In the genomic region with DNA sequence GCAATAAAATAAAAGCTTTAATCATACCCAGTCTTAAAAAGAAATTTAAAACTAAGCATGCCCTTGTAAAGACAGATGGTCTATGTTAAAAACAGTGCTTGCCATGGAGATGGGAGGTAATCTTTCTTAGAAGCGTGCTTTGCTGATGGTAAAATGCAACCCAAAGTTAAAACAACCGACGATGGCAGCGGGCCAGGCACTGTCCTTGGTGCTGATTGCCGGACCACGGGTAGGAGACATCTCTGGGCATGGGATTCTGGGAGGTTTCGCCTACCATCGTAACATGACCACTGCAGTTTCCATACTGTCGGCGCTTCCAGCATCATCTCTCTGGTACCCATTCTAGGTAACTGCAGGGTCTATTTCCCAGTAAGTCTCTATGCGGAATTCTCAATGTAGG, we compare ENCODE assay signal across 17 mouse cellular contexts. TPM values are rescaled to one million over a fixed set of nuclear protein-coding genes. Genes with fewer than 3 reads are reported as not detected.
DNase-seq lines count a peak whose midpoint lies in the region; ATAC-seq and TF ChIP-seq lines count a peak whose summit lies in the region.
"Had no signal": no experiment of that assay in that cellular context is flagged by ENCODE, and none has a peak within 500 bp of the region (broad histone marks: within the 10 kb centered on the region; RNA-seq: fewer than 3 reads in every experiment).

No protein-coding gene starts in this region.

- no peak for TF ChIP-seq CTCF in kidney, postnatal 0 days (IDR thresholded peaks at IDR 0.05; ENCODE audit: low read depth)
- no peak for TF ChIP-seq CTCF in stomach, postnatal 0 days (IDR thresholded peaks at IDR 0.05; ENCODE audit: low read depth)

- no peak overlapping the region for H3K4me2 ChIP-seq in kidney, postnatal 0 days (ENCODE audit: low read length)
- no peak overlapping the region for H3K4me2 ChIP-seq in kidney, embryonic 14.5 days (replicated peaks; ENCODE audit: low read depth, low read length)
- H3K4me2 ChIP-seq in stomach, postnatal 0 days (replicated peaks; ENCODE audit: low read depth): no peak overlapping the region
- H3K4me2 ChIP-seq: embryonic facial prominence, embryonic 13.5 days; forebrain, embryonic 13.5 days; heart, embryonic 13.5 days; hindbrain, embryonic 14.5 days; liver, embryonic 13.5 days had no signal

- no peaks in the 10 kb centered on the region for H3K9me3 ChIP-seq in kidney, postnatal 0 days (replicated peaks; ENCODE audit: low read length)
- H3K9me3 ChIP-seq in kidney, embryonic 14.5 days (ENCODE audit: control insufficient read depth, low read length): no peaks in the 10 kb centered on the region; the same call in 1 of the 2 replicates
- peaks cover 5% of the 10 kb centered on the region for H3K9me3 ChIP-seq in embryonic facial prominence, embryonic 10.5 days
- no peaks in the 10 kb centered on the region for H3K9me3 ChIP-seq in stomach, postnatal 0 days (ENCODE audit: control insufficient read depth, low read length)
- H3K9me3 ChIP-seq: embryonic facial prominence, embryonic 13.5 days; heart, embryonic 13.5 days; liver, embryonic 13.5 days had no signal

- H3K27ac ChIP-seq in kidney, postnatal 0 days: no peak overlapping the region
- H3K27ac ChIP-seq in kidney, embryonic 14.5 days (ENCODE audit: low read depth, low read length): no peak overlapping the region
- no peak overlapping the region for H3K27ac ChIP-seq in embryonic facial prominence, embryonic 10.5 days (replicated peaks)
- no peak overlapping the region for H3K27ac ChIP-seq in stomach, postnatal 0 days (replicated peaks)
- H3K27ac ChIP-seq: embryonic facial prominence, embryonic 13.5 days; forebrain, embryonic 13.5 days; heart, embryonic 13.5 days; hindbrain, embryonic 14.5 days; liver, embryonic 13.5 days had no signal

- H3K4me1 ChIP-seq in kidney, postnatal 0 days (replicated peaks; ENCODE audit: insufficient read depth, low read length): no peaks in the 10 kb centered on the region
- no peaks in the 10 kb centered on the region for H3K4me1 ChIP-seq in kidney, embryonic 14.5 days (ENCODE audit: control insufficient read depth, insufficient read depth, low read length)
- no peaks in the 10 kb centered on the region for H3K4me1 ChIP-seq in embryonic facial prominence, embryonic 10.5 days
- no peaks in the 10 kb centered on the region for H3K4me1 ChIP-seq in stomach, postnatal 0 days (replicated peaks; ENCODE audit: control insufficient read depth, insufficient read depth)
- H3K4me1 ChIP-seq: embryonic facial prominence, embryonic 13.5 days; forebrain, embryonic 13.5 days; heart, embryonic 13.5 days; liver, embryonic 13.5 days had no signal

- 23% methylated on average over 11 of the region's 11 CpGs for WGBS in kidney, postnatal 0 days
- 28% methylated on average over 11 of the region's 11 CpGs for WGBS in kidney, embryonic 14.5 days
- WGBS in embryonic facial prominence, embryonic 10.5 days: 32% methylated on average over 11 of the region's 11 CpGs
- WGBS in stomach, postnatal 0 days: 25% methylated on average over 11 of the region's 11 CpGs

- H3K27me3 ChIP-seq in kidney, postnatal 0 days (ENCODE audit: insufficient read depth, low read length): no peaks in the 10 kb centered on the region
- no peaks in the 10 kb centered on the region for H3K27me3 ChIP-seq in kidney, embryonic 14.5 days (ENCODE audit: control insufficient read depth, insufficient read depth, low read length)
- no peaks in the 10 kb centered on the region for H3K27me3 ChIP-seq in embryonic facial prominence, embryonic 10.5 days (replicated peaks; ENCODE audit: low read depth, poor library complexity, severe bottlenecking)
- H3K27me3 ChIP-seq in stomach, postnatal 0 days (ENCODE audit: control insufficient read depth, insufficient read depth, low read length): no peaks in the 10 kb centered on the region
- H3K27me3 ChIP-seq: embryonic facial prominence, embryonic 13.5 days; forebrain, embryonic 13.5 days had no signal

- H3K9ac ChIP-seq in kidney, postnatal 0 days (ENCODE audit: low read depth, low read length): no peak overlapping the region
- no peak overlapping the region for H3K9ac ChIP-seq in kidney, embryonic 14.5 days (ENCODE audit: low read depth, low read length)
- H3K9ac ChIP-seq in stomach, postnatal 0 days (ENCODE audit: low read length): no peak overlapping the region
- H3K9ac ChIP-seq: embryonic facial prominence, embryonic 13.5 days; forebrain, embryonic 13.5 days; heart, embryonic 13.5 days; hindbrain, embryonic 14.5 days; liver, embryonic 13.5 days had no signal

- peak; percentile 61 for DNase-seq in kidney, postnatal 0 days (ENCODE audit: low spot score)
- DNase-seq in ovary, postnatal 36 days (ENCODE audit: low spot score): peak; percentile 36
- no peak for DNase-seq in ovary, postnatal 10 days (ENCODE audit: low spot score)
- DNase-seq in embryonic facial prominence, embryonic 10.5 days (ENCODE audit: low spot score): peak; percentile 65
- peak; percentile 44 for DNase-seq in stomach, postnatal 0 days (ENCODE audit: low spot score)
- DNase-seq in spleen, postnatal 4 days (ENCODE audit: low spot score in 2 of 2): no peak
- DNase-seq: cerebellum, adult 9-10 months; gastrocnemius, postnatal 14 days; liver, embryonic 13.5 days; retina, postnatal 1 day; thymus, adult 18-20 months had no signal

- ATAC-seq in kidney, postnatal 0 days (replicated peaks; ENCODE audit: low FRiP score, low read depth): no peak
- ATAC-seq in kidney, embryonic 14.5 days (ENCODE audit: low FRiP score, low TSS enrichment): no peak
- ATAC-seq in stomach, postnatal 0 days (ENCODE audit: low FRiP score, low TSS enrichment): no peak
- ATAC-seq: forebrain, embryonic 13.5 days had no signal

- H3K36me3 ChIP-seq in kidney, postnatal 0 days (ENCODE audit: insufficient read depth, low read length): no peaks in the 10 kb centered on the region
- H3K36me3 ChIP-seq in kidney, embryonic 14.5 days (ENCODE audit: control insufficient read depth, insufficient read depth, low read length): no peaks in the 10 kb centered on the region
- H3K36me3 ChIP-seq in embryonic facial prominence, embryonic 10.5 days (replicated peaks): no peaks in the 10 kb centered on the region
- no peaks in the 10 kb centered on the region for H3K36me3 ChIP-seq in stomach, postnatal 0 days (ENCODE audit: control insufficient read depth, insufficient read depth, low read length)
- H3K36me3 ChIP-seq: embryonic facial prominence, embryonic 13.5 days; heart, embryonic 13.5 days; liver, embryonic 13.5 days had no signal

- TF ChIP-seq EP300 in stomach, postnatal 0 days (optimal IDR thresholded peaks at IDR 0.05): no peak

- H3K4me3 ChIP-seq in kidney, postnatal 0 days (replicated peaks; ENCODE audit: low read depth, low read length): no peak overlapping the region
- H3K4me3 ChIP-seq in kidney, embryonic 14.5 days (ENCODE audit: low read length): no peak overlapping the region
- H3K4me3 ChIP-seq in embryonic facial prominence, embryonic 10.5 days: no peak overlapping the region
- no peak overlapping the region for H3K4me3 ChIP-seq in stomach, postnatal 0 days (ENCODE audit: low read depth, low read length)
- H3K4me3 ChIP-seq: embryonic facial prominence, embryonic 13.5 days; forebrain, embryonic 13.5 days; heart, embryonic 13.5 days; liver, embryonic 13.5 days had no signal

RNA-seq across cellular contexts. Expression of gene Muc3, which starts 14.2 kb away (rescaled TPM):
- 0.24 TPM in 2 replicates for polyA plus RNA-seq in kidney, postnatal 0 days (2015; fragmentation: Nextera tagmentation; extraction: Ambion mirVana)
- not detected in 2 replicates for polyA plus RNA-seq in kidney, embryonic 14.5 days (2014; fragmentation: Nextera tagmentation; extraction: Ambion mirVana)
- not detected in 2 replicates for polyA plus RNA-seq in embryonic facial prominence, embryonic 10.5 days (2016; fragmentation: Nextera tagmentation; extraction: Ambion mirVana)
- 0.68 and 0.75 TPM in 2 replicates for polyA plus RNA-seq in stomach, postnatal 0 days (2015; fragmentation: Nextera tagmentation; extraction: Ambion mirVana)
- polyA plus RNA-seq: embryonic facial prominence, embryonic 13.5 days; forebrain, embryonic 13.5 days; hindbrain, embryonic 14.5 days; liver, embryonic 13.5 days; spleen, adult 2 months had no signal

RNA-seq across cellular contexts. Expression of gene Trim56, which starts 18.9 kb away (rescaled TPM):
- polyA plus RNA-seq in kidney, postnatal 0 days (2015; fragmentation: Nextera tagmentation; extraction: Ambion mirVana): 7.9 and 9.2 TPM in 2 replicates
- 9.7 TPM in 2 replicates for polyA plus RNA-seq in kidney, embryonic 14.5 days (2014; fragmentation: Nextera tagmentation; extraction: Ambion mirVana)
- 3.7 and 3.8 TPM in 2 replicates for polyA plus RNA-seq in embryonic facial prominence, embryonic 10.5 days (2016; fragmentation: Nextera tagmentation; extraction: Ambion mirVana)
- 4.4 and 4.5 TPM in 2 replicates for polyA plus RNA-seq in stomach, postnatal 0 days (2015; fragmentation: Nextera tagmentation; extraction: Ambion mirVana)

Comparison
In these comparisons a context has a peak if more than half of its experiments do, and no peak if none do; other contexts are left out.
1. DNase-seq: peak in kidney, postnatal 0 days (single experiment), ovary, postnatal 36 days (single experiment), embryonic facial prominence, embryonic 10.5 days (single experiment) and stomach, postnatal 0 days (single experiment); none in ovary, postnatal 10 days (single experiment) and spleen, postnatal 4 days (0 of 2).